Mouse (Mus musculus) right cerebral cortex, postnatal 36 days (tissue): Measurements from ENCODE around the gene Aes.

Source experiments
- DNase-seq, 2 experiments: peaks; one replicate each; pipeline ENCODE4 v3.0.0; 2022; ENCODE audit warnings: low spot score in 2 of 2, mixed read lengths in 1 of 2

Gene Aes

DNA sequence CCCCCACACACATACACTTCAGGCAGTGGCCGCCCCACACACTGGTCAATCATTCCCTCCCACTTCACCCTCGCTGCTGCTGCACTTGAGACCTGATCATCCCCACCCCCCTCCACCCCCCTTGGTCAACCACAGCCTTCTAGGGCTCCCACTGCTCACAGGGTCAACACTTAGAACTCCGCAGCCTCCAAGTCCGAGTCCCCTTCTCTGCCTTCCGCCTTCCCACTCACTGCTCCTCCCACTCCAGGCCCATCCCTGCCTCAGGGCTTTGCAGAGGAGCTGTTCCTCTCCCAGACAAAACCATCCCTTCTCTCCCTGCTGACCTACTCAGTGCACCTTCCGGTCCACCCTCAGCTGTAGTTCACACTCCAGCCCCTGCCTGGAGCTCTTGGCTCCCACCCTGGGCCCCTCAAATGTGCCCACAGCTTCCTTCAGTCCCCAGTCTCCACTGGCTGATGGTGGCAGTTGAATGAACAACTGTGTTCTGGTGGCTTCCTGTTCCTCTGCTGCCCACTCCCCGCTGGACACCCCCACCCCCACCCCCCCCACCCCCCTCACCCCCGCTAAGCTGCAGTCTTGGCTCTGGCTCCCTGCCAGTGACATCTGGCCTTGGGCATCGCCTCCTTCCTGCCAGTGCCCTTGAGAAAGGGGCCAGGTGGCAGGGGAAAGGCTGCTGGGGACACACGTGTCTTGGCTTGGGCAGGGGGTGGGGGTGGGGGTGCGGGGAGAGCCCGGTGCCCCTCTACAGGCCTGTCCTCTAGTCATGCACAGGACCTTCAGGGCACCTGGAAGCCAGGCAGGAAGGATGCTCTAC, 38.1 kb downstream of the Aes start:
- DNase-seq = no peak

- no peak for DNase-seq
These were observed 39.1 kb downstream of the Aes start for GRCm38 (mm10) chr10:81598342-81598741.

DNA sequence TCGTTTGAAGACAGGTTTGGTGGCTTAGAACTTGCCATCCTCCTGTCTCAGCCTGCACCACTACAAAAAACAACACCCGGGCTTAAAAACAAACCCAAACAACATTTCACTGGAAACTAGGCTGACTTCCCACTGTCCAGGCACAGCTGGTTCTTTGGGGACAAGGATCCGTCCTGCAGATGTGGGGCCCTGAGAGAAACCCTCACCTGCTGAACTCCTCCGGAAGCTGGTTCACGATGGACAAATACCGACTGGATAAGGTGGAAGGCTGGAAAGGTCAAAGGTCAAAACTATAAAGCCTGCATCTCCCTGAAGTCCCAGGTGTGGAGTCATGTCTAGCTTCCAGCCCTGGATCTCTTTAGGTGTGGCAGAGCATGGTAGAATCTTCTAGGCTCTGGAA, 39.6 kb downstream of the Aes start:
- DNase-seq = no peak

DNA sequence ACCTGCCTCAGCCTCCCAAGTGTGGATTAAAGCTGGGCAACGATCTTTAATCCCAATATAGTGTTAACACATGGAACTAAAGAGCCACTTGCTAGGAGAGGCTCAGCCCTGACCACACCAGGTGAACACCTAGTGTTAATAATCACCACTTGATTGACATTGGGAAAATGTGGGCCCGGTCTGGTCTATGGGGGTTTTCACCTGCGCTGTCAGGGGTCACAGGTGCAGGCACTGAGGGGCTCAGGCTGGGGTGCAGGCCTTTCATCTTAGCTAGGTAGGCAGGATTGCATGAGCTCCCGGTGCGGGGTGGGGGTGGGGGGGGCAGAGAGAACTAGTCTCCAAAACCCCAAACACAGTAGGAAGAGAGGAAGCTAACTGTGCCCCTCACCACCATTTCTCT, 40.3 kb downstream of the Aes start:
- DNase-seq = no peak

- DNase-seq = no peak
These were observed 40.8 kb downstream of the Aes start for GRCm38 (mm10) chr10:81600096-81600495.

GRCm38 (mm10) chr10:81600738-81601203, 41.5 kb downstream of the Aes start, which contains the start of gene Tle6:
Gene Tle6, minus strand, starts transcription at chr10:81601073.
- DNase-seq = peak; percentile 94

GRCm38 (mm10) chr10:81601396-81601905, 42.2 kb downstream of the Aes start:
- no peak for DNase-seq

DNA sequence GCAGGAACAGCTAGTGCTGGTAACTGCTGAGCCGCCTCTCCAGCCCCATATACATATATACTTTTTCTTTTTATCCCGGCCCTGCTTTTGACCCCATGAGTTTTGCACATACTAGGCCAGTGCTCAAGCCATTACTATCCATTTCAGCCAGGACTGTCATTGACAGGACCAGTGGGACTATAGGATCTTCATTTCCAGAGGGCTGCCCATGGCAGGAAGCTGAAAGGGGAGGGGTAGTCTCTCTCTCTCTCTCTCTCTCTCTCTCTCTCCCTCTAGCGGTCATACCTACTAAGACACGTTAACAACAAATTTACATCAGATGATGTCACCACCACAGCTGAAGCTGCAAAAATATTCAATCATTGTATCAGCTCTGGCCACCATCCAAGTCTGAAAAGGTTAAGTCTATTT, 43.5 kb downstream of the Aes start:
- DNase-seq = no peak

DNA sequence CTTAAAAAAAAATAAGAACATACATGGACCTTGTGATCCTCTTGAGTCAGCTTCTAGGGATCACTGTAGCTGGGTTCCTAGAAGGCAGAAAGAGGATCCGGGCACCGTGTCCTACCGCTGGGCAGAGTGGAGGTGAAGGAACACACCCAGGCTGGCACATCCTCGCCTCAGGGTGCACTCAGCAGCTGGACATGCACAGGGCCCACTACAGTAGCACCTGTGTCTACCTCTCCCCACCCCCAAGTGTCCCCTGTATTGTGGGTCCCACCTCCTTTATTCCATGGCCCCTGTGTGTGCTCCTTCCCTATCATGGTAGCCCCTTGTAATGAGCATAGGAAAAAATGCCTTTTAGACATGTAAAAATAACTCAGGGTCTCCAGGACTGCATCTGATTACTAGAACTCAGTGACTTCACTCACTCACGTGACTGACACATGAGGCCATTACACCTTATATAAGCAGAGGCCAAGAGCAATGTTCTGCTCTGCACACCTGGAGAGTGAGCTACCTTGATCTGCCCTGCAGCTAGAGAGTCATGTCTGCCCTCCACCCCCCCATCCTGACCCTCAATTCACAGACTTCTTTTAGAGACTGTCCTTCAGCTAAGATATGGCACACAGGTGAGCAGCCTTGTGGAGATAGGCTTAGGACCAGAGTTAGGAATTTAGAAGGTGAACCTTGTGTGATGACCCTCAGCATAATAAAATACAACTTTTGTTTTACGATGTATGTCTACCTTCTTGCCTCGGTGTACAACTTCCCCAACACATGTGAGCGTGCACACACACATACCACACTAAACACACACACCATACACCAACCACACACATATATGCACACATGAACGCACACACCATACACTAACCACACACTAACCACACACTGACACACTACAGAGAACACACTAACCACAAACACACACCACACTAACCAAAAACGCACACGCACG, 45.0 kb downstream of the Aes start:
- no peak for DNase-seq

- peak; percentile 74 to 84 for DNase-seq
These were observed 45.8 kb downstream of the Aes start for GRCm38 (mm10) chr10:81604968-81605665.

- DNase-seq = peak in 1 of 2 experiments; percentile 49
These were observed 46.3 kb downstream of the Aes start for GRCm38 (mm10) chr10:81605666-81605973.

- DNase-seq = peak; percentile 91 to 96
These were observed 46.9 kb downstream of the Aes start, which contains the start of gene BC025920 for GRCm38 (mm10) chr10:81605974-81606751. Gene BC025920, plus strand, starts transcription at chr10:81606270.

DNA sequence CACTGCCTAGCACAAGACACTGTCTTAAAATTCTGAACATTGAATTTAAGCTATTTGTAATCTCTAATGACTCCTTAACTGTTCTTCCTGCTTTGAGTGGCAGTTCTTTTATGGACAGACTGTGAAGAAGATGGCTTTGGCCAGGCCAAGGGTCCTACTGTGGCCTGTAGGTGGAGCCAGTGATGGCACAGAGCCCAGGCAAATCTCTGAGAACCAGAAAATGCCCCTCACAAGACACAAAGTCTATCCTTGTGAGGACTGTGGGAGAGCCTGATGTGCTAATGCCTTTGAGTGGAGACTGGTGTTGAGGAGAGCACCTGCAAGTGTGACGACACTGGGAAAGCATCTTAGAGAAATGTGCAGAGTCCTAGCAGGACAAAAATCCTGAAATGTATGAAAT, 49.0 kb downstream of the Aes start:
- no peak for DNase-seq

DNA sequence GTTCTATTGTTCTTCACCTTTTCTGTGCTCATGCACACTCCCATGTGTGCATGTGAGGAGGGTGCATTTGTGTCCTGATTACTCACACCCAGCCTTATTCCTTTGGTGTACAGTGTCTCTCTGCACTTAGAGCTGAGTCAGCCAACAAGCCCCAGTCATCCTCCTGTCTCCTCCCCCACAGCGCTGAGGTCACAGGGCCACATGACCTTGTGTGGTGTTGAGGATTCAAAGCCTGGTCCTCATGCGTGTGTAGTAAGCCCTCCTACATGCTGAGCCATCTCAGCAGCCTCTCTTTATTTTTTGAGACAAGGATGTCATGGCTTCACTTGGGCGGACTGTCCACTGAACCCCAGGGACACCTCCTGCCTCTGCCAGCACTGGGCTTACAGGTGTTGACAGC, 53.5 kb downstream of the Aes start:
- DNase-seq = no peak

GRCm38 (mm10) chr10:81615486-81615885, 56.2 kb downstream of the Aes start:
- no peak for DNase-seq
